Mouse (Mus musculus): Measurements from ENCODE around the gene Tenm4. TPM values are rescaled to one million over a fixed set of nuclear protein-coding genes. Genes with fewer than 3 reads are reported as not detected.
"Not testable (repeated sequence)": the region's sequence is repeated elsewhere in the genome, so short reads cannot be mapped to it uniquely, and the experiment has no call there.

Tenm4 gene
- total RNA-seq, 2 experiments from 2014 or later: 96.7 to 119 TPM

DNA sequence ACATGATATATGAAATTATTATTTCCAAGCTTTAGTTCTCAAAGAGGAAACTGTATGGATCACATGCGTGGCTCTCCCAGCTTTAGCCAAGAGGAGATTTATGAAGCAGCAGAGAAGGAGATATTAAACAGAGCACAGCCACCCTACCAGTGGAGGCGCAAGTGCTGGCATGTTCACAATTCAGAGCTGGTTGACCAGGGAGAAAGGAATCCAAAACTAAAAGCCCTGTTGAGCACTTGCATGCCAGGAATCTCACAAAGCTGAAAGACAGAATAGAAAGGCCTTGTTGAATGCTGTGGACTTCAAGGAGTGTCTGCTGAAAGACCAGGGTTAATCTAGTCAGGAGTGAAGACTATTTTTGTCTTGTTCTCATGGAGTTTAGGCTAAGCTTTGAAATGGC lies 446.3 kb downstream of the Tenm4 start:
- DNase-seq (ENCODE audit: extremely low spot score in 1 of 2, low spot score in 1 of 2): no peak

DNA sequence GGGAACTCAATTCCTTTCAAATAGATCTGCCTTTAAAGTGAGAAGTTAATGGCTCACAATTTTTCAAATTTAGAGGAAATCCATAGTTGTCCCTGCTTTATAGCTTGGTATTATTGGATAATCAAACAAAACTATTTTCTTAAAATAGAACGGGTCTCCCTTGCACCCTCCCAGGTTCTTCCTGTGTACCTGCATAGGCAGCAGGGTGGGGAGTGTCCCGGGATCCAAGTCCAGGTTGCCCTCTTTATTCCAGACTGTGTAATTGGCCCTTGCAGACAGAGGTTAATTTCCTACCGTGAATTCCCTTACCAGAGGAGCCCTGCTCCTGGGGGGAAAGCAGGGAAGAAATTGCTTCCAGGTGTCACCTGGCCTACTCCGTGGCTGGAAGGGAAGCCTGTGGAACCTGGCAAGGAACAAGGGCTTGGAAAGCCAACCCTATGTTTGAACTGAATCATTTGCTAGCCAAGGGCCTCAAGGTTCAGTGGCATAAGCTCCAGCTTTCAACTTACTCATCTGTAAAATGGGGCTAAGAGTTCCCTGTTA lies 449.0 kb downstream of the Tenm4 start:
- no peak for DNase-seq (ENCODE audit: extremely low spot score in 1 of 2, low spot score in 1 of 2)

DNA sequence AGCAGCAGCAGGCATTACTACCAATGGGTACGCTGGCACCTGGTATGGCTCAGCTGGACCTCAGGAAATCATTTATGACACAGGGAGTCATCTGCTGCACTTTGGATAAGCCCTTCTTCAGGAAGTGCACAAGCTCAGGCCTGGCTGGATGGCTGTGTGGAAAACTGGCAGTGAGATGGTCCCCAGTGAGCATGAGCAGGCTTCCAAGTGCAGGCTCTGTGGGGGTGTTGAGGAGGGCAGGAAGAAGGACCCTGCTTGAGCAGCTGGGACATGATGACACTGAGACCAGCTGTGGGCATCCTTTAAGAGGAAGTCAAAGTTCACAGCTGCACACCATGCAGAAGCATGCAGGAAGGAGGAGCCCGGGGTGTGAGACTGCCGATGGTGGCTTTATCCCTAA lies 455.3 kb downstream of the Tenm4 start:
- no peak for DNase-seq (ENCODE audit: extremely low spot score in 1 of 2, low spot score in 1 of 2)

DNA sequence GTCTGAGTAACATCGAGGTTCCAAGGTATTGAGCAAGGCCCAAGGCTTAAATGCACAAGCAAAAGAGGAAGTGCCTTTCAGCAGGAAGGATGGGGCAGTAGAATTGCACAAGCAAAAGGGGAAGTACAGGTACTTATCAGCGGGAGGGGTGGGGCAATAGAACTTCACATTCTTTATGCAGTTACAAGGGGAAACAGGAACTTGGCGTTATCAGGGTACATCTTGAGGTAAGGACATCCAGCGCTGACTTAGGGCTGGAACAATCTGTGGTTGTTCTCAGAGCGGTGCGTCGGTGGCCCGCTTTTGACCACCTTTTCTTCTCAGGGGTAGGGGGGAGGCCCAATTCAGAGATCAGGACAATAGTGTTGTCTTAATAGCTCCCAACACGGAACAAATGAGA lies 459.5 kb downstream of the Tenm4 start:
- not testable (repeated sequence) for DNase-seq (ENCODE audit: extremely low spot score in 1 of 2, low spot score in 1 of 2)

DNA sequence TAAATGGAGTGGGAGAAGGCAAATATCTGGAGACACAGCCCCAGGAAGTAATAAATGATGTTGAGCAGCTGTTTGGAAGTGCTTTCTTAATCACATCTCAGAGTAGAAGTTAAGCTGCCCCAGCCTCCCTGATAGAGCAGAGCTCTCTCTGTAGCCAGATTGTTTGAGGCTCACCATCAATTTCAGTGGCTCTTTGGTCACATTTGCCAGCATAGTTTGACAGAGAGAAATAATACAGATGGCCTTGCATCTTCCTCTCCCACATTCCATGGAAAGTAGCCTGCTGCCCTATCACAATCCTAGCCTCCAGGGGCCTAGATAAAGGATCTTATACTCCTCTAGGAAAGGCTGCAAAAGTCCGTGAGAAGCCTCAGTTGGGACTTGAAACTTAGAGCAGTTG lies 462.0 kb downstream of the Tenm4 start:
- DNase-seq (ENCODE audit: extremely low spot score in 1 of 2, low spot score in 1 of 2): no peak

DNA sequence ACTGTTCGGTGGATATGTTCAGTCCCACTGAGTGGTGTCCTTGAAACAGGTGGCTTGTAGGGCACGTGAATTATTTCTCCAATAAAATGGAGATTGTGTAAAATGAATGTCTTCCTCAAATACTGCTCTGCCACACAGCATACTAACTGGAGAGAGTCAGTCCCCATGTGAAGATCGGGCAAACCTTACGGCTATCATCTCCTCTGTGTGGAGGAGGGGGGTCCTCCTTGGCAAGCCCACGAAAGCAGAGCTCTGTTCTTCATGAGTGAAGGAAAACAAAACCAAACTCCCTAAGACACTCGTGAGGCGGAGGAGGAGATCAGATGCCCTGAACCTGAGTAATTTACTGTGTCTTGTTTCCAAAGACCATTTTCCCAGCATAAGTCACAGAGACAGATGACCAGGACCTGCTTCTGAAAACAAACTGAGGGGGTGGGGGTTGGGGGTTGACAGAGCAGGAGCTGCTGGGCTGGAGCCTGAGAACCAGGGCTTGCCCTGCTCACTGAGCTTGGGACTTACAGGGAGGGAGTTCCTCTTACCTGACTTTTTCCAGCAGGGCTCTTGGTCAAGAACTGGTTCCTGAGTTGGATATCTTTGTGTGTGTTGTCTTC lies 464.9 kb downstream of the Tenm4 start:
- no peak for DNase-seq (ENCODE audit: extremely low spot score in 1 of 2, low spot score in 1 of 2)

DNA sequence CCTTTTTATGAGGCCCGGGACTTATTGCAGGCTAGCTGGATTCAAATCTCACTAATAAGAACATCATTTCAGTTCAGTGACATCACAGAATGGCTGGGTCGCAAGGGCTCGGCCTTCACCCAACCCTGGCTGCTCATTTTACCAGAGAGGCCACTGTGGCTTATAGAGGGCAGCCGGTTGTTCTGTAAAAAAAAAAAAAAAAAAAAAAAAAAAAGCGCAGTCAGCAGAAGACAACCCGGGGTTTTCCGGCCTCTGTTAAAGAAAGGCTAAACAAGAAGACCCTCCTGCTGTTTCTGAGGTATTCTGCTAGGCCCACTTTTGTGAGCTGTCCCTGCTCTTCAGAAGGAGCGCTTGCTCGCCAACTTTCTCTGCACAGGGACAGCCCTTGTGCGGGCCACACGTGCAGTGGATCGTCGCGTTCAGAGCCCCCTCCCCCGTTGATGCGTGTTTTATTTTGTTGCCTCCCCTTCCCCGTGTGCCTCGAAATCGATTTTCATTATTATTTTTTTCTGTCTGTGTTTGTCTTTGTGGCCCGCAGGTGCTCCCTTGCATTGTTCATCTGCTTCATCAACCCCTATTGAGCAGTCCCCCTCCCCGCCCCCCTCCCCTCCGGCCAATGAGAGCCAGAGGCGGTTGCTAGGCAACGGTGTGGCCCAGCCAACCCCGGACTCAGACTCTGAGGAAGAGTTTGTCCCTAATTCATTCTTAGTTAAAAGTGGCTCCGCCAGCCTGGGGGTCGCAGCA lies 472.6 kb downstream of the Tenm4 start:
- DNase-seq (ENCODE audit: extremely low spot score in 1 of 2, low spot score in 1 of 2): peak in 1 of 2 experiments; percentile 34

DNA sequence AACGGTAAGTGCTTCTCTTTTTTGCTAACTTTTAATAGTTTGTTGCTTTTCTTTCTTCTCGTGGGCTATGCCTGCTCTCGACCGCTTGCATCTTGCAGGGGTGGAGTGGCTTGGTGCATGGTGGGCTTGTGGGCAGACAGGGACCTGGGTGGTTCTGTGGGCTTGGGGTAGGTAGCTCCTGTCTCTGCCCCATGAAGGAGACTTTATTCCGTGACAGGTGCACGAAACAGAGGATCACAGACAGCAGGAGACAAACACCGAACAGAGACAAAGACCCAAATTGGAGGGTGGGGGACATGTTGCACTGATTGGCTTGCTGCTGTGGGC lies 473.1 kb downstream of the Tenm4 start:
- DNase-seq (ENCODE audit: extremely low spot score in 1 of 2, low spot score in 1 of 2): no peak

DNA sequence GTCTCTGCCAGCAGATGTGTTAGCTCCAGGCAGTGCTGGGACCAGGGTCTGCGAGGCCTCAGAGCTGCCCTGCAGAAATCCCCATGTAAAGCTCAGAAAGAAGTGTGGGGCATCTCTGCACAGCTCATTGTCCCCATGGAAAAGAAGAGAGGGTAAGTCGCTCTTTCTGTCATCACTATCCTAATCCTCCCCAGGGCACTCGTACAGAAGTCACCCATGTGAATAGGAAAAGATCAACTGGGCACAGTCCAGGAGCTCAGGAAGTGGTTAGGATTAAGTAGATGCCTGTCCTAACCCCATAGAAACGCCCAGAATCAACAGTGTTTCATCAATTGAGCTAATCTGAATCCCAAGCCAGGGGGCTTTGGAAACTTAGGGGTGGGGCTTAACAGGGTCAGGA lies 476.6 kb downstream of the Tenm4 start:
- no peak for DNase-seq (ENCODE audit: extremely low spot score in 1 of 2, low spot score in 1 of 2)

DNA sequence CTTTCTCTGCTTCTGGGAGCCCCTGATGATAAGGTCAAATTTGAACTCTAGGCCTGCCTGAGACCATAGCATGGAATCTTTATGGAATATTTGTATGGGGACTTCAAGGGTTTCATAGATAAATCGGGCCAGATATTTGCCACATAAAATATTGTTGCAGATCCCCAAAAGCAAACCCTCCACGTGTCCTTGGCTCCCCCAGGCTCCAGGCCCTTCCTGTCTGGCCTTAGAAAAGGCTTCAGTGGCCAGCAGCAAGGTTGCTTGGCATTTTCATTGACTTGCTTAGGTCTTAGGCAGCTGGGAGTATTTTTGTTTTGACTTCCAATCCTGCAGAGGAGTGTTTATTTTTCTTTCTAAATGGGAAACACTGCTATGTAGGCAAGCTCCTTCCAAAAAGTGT lies 477.6 kb downstream of the Tenm4 start:
- DNase-seq (ENCODE audit: extremely low spot score in 1 of 2, low spot score in 1 of 2): no peak

DNA sequence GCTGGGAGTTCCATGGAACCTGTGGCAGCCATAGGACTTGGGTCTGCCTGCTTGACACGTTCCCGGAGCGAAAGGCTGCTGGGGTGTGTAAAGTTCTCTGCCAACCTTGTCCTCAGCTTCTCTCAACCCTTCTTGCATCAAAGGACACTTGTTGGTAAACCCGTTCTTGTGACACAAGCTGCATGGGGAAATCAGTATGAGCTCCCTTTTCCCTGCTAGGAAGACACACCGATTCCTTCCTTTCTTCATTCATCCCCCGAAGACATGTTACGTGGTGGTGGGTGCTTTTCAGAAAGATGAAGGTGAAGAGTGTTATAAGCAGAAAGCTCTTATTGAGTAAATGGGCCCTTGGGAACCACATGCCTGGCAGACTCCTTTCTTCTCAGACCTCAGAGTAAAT lies 478.1 kb downstream of the Tenm4 start:
- no peak for DNase-seq (ENCODE audit: extremely low spot score in 1 of 2, low spot score in 1 of 2)

DNA sequence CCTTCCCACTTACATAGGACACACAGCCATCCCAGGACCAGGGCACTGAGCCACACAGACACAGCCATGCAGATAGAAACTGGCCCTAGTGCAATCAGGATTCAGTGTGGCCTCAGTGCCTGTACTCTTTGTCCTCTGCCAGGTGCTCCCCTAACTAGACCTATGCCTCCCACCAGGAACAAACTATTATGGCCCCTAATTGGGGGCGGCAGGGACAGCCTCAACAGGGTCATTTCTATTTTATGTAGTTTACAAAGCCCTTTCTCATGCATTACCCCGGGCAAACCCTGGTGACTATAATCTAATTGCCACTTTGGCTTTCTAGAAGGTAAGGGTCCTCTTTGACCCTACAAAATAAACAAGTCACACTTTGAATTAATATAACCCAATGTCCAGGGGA lies 479.4 kb downstream of the Tenm4 start:
- DNase-seq (ENCODE audit: extremely low spot score in 1 of 2, low spot score in 1 of 2): no peak

DNA sequence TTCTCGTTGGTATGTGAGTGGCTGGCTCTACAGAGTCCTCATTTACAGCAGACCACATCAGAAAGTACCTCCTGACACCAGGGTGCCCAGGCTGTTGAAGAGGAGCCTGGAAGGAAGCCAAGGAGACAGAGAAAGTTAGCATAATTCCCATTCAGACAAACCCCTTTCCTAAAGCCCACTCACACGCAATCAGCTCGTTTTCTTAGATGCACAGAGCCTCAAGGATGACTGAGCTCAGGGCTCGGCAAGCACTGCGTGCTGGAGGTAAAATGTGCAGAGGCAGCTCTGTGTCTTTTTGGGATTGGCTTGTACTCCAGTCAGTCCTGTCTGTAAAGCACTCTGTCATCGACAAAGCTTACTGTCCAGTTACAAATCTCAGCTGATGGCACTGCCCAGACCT lies 480.0 kb downstream of the Tenm4 start:
- DNase-seq (ENCODE audit: extremely low spot score in 1 of 2, low spot score in 1 of 2): no peak

DNA sequence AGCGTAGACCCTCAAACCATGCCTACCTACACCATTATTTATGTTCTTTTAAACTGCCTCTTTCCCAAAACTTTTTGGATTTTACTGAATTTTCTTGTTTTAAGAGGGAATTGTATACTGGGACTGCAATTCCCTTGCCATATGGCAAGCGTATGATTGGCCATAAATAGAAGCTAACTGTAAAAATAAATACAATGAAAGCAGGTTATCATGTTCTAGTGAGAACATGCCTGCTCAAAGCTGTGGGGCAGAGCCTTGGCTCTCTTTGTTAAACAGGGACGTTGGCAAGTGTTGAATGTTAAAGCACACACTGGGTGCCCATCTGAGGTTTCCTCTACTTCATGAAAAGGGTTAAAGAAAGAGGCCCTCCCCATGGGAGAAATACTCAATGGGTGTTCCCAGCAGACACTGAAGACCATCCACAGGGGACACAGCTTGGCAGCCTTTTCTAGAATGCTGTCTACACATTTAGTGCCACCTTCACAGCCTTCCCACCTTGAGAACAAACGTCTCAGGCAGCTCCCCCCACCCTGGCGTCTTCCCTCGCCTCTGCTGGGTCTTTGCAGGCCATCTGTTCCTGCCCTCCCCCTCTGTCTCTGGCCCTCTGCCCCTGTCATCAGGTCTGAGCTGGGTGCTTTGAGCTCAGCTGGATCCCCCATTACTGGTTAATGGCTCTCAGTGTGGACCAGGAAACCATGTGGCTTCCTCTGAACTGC lies 480.7 kb downstream of the Tenm4 start:
- no peak for DNase-seq (ENCODE audit: extremely low spot score in 1 of 2, low spot score in 1 of 2)

DNA sequence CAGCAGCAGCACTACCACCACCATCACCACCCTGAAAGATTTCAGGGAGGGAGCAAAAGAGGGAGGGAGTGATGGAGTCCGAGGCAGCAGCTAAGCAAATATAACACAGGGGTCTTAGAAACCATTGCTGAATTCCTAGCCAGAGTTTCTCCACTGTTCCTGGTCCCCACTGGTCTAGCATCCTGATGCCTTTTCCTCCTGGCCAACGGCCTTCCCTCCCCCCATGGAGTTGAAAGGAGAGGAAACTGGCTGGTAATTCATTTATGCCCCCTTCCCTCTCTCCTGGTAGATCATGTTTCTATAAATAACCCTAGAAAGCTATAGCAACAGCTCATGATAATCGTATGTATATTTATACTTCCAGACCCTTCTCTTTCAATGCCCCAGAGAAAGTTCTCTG lies 481.8 kb downstream of the Tenm4 start:
- DNase-seq (ENCODE audit: extremely low spot score in 1 of 2, low spot score in 1 of 2): no peak

DNA sequence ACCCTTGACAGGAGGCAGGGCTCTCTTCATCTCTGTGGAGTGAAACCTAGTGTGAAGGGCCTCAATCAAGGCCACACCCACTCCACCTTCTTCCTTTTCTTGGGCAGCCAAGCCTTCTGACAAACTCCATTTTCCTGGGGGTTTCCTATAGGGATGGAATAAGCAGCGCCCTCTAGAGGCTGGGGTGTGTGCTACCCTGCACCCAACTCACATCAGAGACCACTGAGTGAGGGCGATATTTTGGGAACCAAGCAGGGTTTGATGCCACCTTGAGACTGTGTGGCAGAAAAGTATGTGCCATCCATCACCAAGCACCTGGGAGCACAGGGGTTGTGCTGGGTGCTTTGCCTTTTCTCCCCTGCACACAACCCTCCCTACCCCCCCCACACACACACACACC lies 483.2 kb downstream of the Tenm4 start:
- no peak for DNase-seq (ENCODE audit: extremely low spot score in 1 of 2, low spot score in 1 of 2)

DNA sequence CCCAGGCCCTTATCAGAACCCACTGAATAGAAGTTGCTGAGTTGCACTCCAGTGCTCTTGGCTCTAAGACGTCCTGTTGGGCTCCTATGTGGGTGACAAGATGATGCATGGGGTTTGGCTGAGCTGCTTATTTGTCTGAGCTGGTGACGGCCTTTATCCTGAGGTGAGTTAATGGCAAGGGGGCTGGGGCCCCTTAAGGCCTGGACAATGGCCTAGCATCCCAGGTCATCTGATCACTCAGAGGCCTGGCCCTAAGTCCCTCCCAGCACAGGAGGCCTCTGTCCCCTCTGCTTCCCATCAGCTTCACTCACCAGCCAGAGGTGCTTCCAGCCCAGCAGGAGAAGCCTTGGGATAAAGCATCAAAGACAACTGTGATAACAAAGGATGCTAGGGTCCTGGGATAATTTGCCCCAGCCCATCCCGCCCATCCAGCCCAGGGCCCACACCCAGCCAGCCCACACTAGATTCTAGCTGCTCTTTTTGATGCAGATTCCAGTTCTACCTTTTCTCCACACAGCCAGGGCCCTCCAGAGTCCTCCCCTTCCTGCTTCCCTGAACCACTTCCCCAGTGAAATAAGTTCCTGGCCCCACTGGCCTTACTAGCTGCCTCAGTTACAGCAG lies 484.2 kb downstream of the Tenm4 start:
- no peak for DNase-seq (ENCODE audit: extremely low spot score in 1 of 2, low spot score in 1 of 2)

DNA sequence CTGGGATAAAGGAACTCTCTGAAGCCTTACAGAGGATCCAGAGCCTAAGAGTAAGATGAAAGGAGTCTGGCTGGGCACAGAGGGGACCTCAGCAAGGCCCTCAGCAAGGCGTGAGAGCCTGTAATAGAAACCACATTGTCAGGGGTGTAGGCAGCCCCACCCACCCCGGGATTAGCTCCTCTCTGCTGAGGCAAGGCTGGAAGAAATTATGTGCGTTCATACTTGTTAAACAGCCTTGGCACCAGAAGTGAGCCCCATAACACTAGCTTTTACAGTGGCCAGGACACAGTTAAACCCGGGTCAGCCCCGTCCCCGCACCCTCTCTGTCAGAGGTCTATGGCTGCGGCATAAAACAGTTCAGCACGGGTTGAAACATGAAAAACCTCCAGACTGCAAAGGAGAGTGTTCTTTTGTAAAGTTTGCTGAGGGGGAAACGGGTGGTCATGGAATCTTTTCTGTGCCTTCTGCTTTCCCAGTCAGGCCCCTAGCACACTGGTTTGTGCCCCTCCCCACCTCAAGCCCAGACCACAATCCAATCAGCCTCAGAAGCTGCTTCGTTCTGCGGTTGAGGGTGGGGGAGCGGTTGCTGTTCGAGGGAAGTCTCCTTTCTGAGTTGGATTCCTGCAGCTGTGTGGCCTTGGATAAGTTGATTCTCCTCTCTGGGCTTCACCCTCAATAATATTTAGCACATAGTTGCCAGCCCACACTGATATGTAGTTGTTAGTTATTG lies 486.2 kb downstream of the Tenm4 start:
- DNase-seq (ENCODE audit: extremely low spot score in 1 of 2, low spot score in 1 of 2): no peak

DNA sequence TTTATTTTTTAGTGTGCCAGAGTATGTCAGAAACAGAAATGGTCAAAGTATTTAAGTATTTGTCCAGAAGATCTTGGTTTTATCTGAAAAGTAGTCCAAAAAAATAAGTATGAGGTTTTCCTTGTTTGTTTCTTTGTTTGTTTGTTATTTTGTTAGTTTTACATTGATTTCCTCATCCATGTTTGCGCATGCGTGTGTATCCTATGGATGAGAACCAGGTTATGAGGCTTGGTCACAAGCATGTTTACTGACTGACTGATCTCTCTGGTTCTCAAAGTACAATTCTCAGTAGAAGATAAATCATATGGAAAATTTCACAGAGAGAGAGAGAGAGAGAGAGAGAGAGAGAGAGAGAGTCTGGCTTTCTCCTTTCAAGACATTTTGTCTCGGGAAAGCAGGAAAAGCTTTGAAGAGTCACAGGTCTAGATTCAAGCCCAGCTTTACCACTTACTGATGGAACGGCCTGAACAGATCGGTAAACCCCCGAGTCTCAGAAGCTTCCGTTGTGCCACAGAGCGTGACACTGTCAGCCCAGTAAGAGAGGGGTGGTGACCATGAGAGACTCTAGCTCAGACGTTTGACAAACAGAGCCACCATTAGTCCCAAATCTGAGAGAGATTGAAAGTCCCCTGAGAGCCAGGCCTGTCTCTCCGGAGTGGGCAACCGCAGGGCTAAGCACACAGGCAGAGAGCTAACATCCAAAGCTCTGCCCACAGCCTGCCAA lies 487.0 kb downstream of the Tenm4 start:
- no peak for DNase-seq (ENCODE audit: extremely low spot score in 1 of 2, low spot score in 1 of 2)

DNA sequence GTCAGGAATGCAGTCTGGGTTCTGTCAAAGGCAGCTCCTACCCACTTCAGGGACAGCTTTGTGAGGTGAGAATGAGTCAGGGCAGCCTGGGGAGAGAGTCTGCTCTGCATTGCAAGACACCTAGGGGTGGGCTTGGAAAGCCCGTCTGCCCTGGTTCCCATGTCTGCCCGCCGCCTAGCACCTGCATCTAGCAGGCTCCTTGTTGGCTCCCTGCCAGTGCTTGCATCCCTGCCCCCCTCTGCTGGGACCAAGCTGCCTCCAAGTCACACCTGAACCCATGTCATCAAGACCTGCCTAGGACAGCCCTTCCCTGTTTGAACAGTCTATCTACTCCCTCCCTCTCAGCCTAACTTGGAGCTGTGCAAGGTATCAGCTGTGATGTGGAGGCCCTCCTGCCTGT lies 489.9 kb downstream of the Tenm4 start:
- DNase-seq (ENCODE audit: extremely low spot score in 1 of 2, low spot score in 1 of 2): no peak
